ENCODE assay signal across 17 mouse cellular contexts in genomic region chr3:35358541-35358940, GRCm38 (mm10).
"Had no signal": no experiment of that assay in that cellular context is flagged by ENCODE, and none has a peak within 500 bp of the region (broad histone marks: within the 10 kb centered on the region; RNA-seq: fewer than 3 reads in every experiment).

No protein-coding gene starts in this region.

- H3K4me2 ChIP-seq: liver, embryonic 13.5 days; midbrain, embryonic 12.5 days; neural tube, embryonic 13.5 days; stomach, embryonic 15.5 days had no signal

- H3K4me1 ChIP-seq: liver, embryonic 13.5 days; midbrain, embryonic 12.5 days; stomach, embryonic 15.5 days had no signal

- H3K9ac ChIP-seq: liver, embryonic 13.5 days; midbrain, embryonic 12.5 days; neural tube, embryonic 13.5 days; stomach, embryonic 15.5 days had no signal

- H3K4me3 ChIP-seq: layer of hippocampus, adult 2 months; liver, embryonic 13.5 days; midbrain, embryonic 12.5 days; myocyte; neural tube, embryonic 13.5 days; stomach, embryonic 15.5 days had no signal

- H3K9me3 ChIP-seq: liver, embryonic 13.5 days; midbrain, embryonic 12.5 days; neural tube, embryonic 13.5 days; stomach, embryonic 15.5 days had no signal

- H3K27me3 ChIP-seq: liver, embryonic 13.5 days; midbrain, embryonic 12.5 days; neural tube, embryonic 13.5 days; stomach, embryonic 15.5 days had no signal

- H3K36me3 ChIP-seq: liver, embryonic 13.5 days; midbrain, embryonic 12.5 days; neural tube, embryonic 13.5 days; stomach, embryonic 15.5 days had no signal

- ATAC-seq: midbrain, embryonic 16.5 days had no signal

- H3K27ac ChIP-seq: kidney, postnatal 0 days; layer of hippocampus, adult 2 months; liver, embryonic 13.5 days; midbrain, embryonic 12.5 days; neural tube, embryonic 13.5 days; stomach, embryonic 15.5 days had no signal

- DNase-seq: kidney, postnatal 25 days; layer of hippocampus, adult 9-11 months; liver, embryonic 13.5 days; lung, adult 2 months; lung, postnatal 14 days; lung, postnatal 4 days; retina, postnatal 1 day; right cerebral cortex, postnatal 25 days; spleen, adult 18-20 months; thymus, postnatal 25 days had no signal
